Mouse (Mus musculus): Measurements from ENCODE around the gene Upb1. TPM values are rescaled to one million over a fixed set of nuclear protein-coding genes. Genes with fewer than 3 reads are reported as not detected.

Upb1 gene
- polyA plus RNA-seq, 1 experiment from 2014 or later, result 0.87 TPM

GRCm38 (mm10) chr10:75414925-75415324, 14.0 kb downstream of the Upb1 start:
- no peak for ATAC-seq (replicated peaks; ENCODE audit: extremely low read depth, insufficient read depth, low FRiP score)
- Histone ChIP-seq H3K4me2 (ENCODE audit: low read depth, low read length) (no peak overlapping the region), H3K27ac (ENCODE audit: low read length) (no peak overlapping the region), H3K4me3 (ENCODE audit: low read length) (no peak overlapping the region), H3K9me3 (replicated peaks; ENCODE audit: control insufficient read depth, low read length) (no peaks in the 10 kb centered on the region), H3K36me3 (ENCODE audit: control insufficient read depth, insufficient read depth) (no peaks in the 10 kb centered on the region), H3K9ac (ENCODE audit: low read length) (no peak overlapping the region), H3K4me1 (ENCODE audit: control insufficient read depth, insufficient read depth, low read length) (peaks cover 12% of the 10 kb centered on the region), H3K27me3 (ENCODE audit: control insufficient read depth, insufficient read depth, low read length) (no peaks in the 10 kb centered on the region)
- 74% methylated on average over 7 of the region's 7 CpGs for WGBS

DNA sequence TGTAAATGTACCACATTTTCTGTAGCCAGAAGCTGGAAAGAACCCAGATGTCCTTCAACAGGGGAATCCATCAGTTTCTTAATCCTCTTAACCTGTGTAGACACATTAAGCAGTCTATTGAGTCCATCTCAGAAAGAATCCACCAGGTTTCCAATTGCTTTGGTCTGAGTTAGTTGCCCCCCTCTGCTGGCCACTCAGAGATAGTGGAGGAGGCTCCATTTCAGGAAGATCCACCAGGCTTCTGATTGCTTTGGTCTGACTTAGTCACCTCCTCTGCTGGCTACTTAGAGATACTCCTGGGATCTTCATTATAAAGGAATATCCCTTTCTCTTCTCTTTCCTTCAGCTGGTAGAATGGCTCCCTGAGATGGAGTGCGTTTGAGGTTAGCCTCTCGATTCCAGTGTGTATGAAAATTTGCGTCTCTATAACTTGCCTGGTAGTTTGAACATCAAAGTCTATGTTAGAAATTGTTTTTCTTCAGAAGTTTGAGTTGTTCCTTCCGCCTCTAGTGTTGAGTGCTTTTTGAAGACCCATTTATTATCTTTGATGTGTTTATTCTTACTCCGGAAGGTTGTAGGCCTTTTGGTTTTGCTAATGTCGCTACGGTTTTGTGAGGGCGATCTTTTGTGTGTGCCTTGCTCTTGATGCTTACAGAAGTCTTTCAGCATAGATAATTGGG, 16.6 kb downstream of the Upb1 start:
- H3K4me1 ChIP-seq (ENCODE audit: control insufficient read depth, insufficient read depth, low read length), result peaks cover 2% of the 10 kb centered on the region
- no peak overlapping the region for H3K27ac ChIP-seq (ENCODE audit: low read length)
- ATAC-seq (replicated peaks; ENCODE audit: extremely low read depth, insufficient read depth, low FRiP score), result no peak
- no peaks in the 10 kb centered on the region for H3K27me3 ChIP-seq (ENCODE audit: control insufficient read depth, insufficient read depth, low read length)
- no peaks in the 10 kb centered on the region for H3K9me3 ChIP-seq (replicated peaks; ENCODE audit: control insufficient read depth, low read length)
- no peak overlapping the region for H3K4me3 ChIP-seq (ENCODE audit: low read length)
- no peak overlapping the region for H3K4me2 ChIP-seq (ENCODE audit: low read depth, low read length)
- no peak overlapping the region for H3K9ac ChIP-seq (ENCODE audit: low read length)
- 85% methylated on average over 8 of the region's 8 CpGs for WGBS
- H3K36me3 ChIP-seq (ENCODE audit: control insufficient read depth, insufficient read depth), result no peaks in the 10 kb centered on the region

DNA sequence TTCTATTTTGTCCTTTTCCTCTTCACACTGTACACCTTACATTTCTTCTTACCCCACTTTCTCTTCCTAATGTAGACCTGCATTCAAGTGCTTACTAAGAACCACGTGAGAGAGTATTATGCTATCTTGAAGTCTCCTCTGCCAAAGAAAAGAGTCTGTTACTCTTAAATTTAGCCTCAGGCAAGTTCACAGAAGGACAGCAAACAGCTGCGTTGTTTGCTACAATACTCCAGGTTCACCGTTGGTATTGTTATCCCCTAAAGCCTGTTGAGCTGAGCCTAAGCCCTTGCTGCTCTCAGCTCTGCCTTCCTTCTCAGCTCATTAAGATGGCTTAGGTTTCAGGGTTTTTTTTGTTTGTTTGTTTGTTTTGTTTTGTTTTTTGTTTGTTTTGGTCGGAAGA, 17.8 kb downstream of the Upb1 start:
- no peak for ATAC-seq (replicated peaks; ENCODE audit: extremely low read depth, insufficient read depth, low FRiP score)
- Histone ChIP-seq H3K9me3 (replicated peaks; ENCODE audit: control insufficient read depth, low read length) (0 out of 2 replicates have a peak, but pooled peaks cover 2% of the 10 kb centered on the region), H3K4me3 (ENCODE audit: low read length) (no peak overlapping the region), H3K27me3 (ENCODE audit: control insufficient read depth, insufficient read depth, low read length) (no peaks in the 10 kb centered on the region), H3K4me2 (ENCODE audit: low read depth, low read length) (no peak overlapping the region), H3K4me1 (ENCODE audit: control insufficient read depth, insufficient read depth, low read length) (no peaks in the 10 kb centered on the region; the same call in 1 of the 2 replicates), H3K36me3 (ENCODE audit: control insufficient read depth, insufficient read depth) (no peaks in the 10 kb centered on the region), H3K27ac (ENCODE audit: low read length) (no peak overlapping the region), H3K9ac (ENCODE audit: low read length) (no peak overlapping the region)
- WGBS, result 66% methylated on average over 4 of the region's 4 CpGs

- ATAC-seq (replicated peaks; ENCODE audit: extremely low read depth, insufficient read depth, low FRiP score), result no peak
- 50% methylated on average over 10 of the region's 10 CpGs for WGBS
- Histone ChIP-seq H3K36me3 (ENCODE audit: control insufficient read depth, insufficient read depth) (no peaks in the 10 kb centered on the region), H3K4me3 (ENCODE audit: low read length) (no peak overlapping the region), H3K27ac (ENCODE audit: low read length) (no peak overlapping the region), H3K4me1 (ENCODE audit: control insufficient read depth, insufficient read depth, low read length) (peaks cover 4% of the 10 kb centered on the region; the same call in 1 of the 2 replicates), H3K4me2 (ENCODE audit: low read depth, low read length) (peak overlapping the region; percentile 38; the same call in 1 of the 2 replicates), H3K27me3 (ENCODE audit: control insufficient read depth, insufficient read depth, low read length) (no peaks in the 10 kb centered on the region), H3K9me3 (replicated peaks; ENCODE audit: control insufficient read depth, low read length) (0 out of 2 replicates have a peak, but pooled peaks cover 2% of the 10 kb centered on the region), H3K9ac (ENCODE audit: low read length) (0 out of 2 replicates have a peak overlapping the region, but pooled peaks have one; percentile 21)
Observed at GRCm38 (mm10) chr10:75424498-75424901, 23.6 kb downstream of the Upb1 start.

GRCm38 (mm10) chr10:75428049-75429003, 27.4 kb downstream of the Upb1 start:
- no peaks in the 10 kb centered on the region for H3K27me3 ChIP-seq (ENCODE audit: control insufficient read depth, insufficient read depth, low read length)
- peaks cover 8% of the 10 kb centered on the region for H3K9me3 ChIP-seq (replicated peaks; ENCODE audit: control insufficient read depth, low read length)
- H3K27ac ChIP-seq (ENCODE audit: low read length), result no peak overlapping the region
- no peak overlapping the region for H3K9ac ChIP-seq (ENCODE audit: low read length)
- no peak for ATAC-seq (replicated peaks; ENCODE audit: extremely low read depth, insufficient read depth, low FRiP score)
- 78% methylated on average over 13 of the region's 13 CpGs for WGBS
- H3K4me1 ChIP-seq (ENCODE audit: control insufficient read depth, insufficient read depth, low read length), result 0 out of 2 replicates have a peak, but pooled peaks cover 4% of the 10 kb centered on the region
- H3K4me3 ChIP-seq (ENCODE audit: low read length), result no peak overlapping the region
- peaks cover 5% of the 10 kb centered on the region; the same call in 1 of the 2 replicates for H3K36me3 ChIP-seq (ENCODE audit: control insufficient read depth, insufficient read depth)
- H3K4me2 ChIP-seq (ENCODE audit: low read depth, low read length), result no peak overlapping the region

GRCm38 (mm10) chr10:75429004-75429380, 28.1 kb downstream of the Upb1 start:
- Histone ChIP-seq H3K4me1 (ENCODE audit: control insufficient read depth, insufficient read depth, low read length) (0 out of 2 replicates have a peak, but pooled peaks cover 4% of the 10 kb centered on the region), H3K36me3 (ENCODE audit: control insufficient read depth, insufficient read depth) (peaks cover 5% of the 10 kb centered on the region; the same call in 1 of the 2 replicates), H3K9ac (ENCODE audit: low read length) (no peak overlapping the region), H3K4me2 (ENCODE audit: low read depth, low read length) (no peak overlapping the region), H3K27me3 (ENCODE audit: control insufficient read depth, insufficient read depth, low read length) (no peaks in the 10 kb centered on the region), H3K9me3 (replicated peaks; ENCODE audit: control insufficient read depth, low read length) (peaks cover 7% of the 10 kb centered on the region), H3K27ac (ENCODE audit: low read length) (no peak overlapping the region), H3K4me3 (ENCODE audit: low read length) (no peak overlapping the region)
- 78% methylated on average over 6 of the region's 6 CpGs for WGBS
- no peak for ATAC-seq (replicated peaks; ENCODE audit: extremely low read depth, insufficient read depth, low FRiP score)

- Histone ChIP-seq H3K9me3 (replicated peaks; ENCODE audit: control insufficient read depth, low read length) (peaks cover 7% of the 10 kb centered on the region), H3K4me1 (ENCODE audit: control insufficient read depth, insufficient read depth, low read length) (no peaks in the 10 kb centered on the region), H3K9ac (ENCODE audit: low read length) (no peak overlapping the region), H3K4me2 (ENCODE audit: low read depth, low read length) (no peak overlapping the region), H3K27me3 (ENCODE audit: control insufficient read depth, insufficient read depth, low read length) (no peaks in the 10 kb centered on the region), H3K4me3 (ENCODE audit: low read length) (no peak overlapping the region), H3K27ac (ENCODE audit: low read length) (no peak overlapping the region), H3K36me3 (ENCODE audit: control insufficient read depth, insufficient read depth) (peaks cover 5% of the 10 kb centered on the region; the same call in 1 of the 2 replicates)
- WGBS, result 71% methylated on average over 7 of the region's 7 CpGs
- no peak for ATAC-seq (replicated peaks; ENCODE audit: extremely low read depth, insufficient read depth, low FRiP score)
Observed at GRCm38 (mm10) chr10:75429522-75430146, 28.7 kb downstream of the Upb1 start.

DNA sequence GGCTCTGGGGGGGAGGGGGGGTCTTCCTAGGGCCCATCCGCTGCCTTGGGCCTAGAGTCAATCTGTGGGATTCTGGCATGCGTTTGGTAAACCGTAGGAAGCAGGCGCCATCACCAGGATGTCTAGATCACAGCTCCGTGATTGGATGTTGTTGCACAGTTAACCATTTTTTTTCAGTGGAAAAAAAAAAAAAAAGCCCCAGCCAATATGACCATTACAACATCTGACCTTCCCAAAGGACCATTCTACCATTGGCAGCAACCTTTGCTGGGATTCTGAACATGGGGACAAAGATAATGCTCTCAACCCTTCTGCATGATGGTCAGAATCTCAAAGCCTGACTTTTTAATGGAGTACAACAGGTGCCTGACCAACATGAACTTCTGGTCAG, 29.2 kb downstream of the Upb1 start:
- Histone ChIP-seq H3K9me3 (replicated peaks; ENCODE audit: control insufficient read depth, low read length) (peaks cover 7% of the 10 kb centered on the region), H3K9ac (ENCODE audit: low read length) (no peak overlapping the region), H3K4me2 (ENCODE audit: low read depth, low read length) (no peak overlapping the region), H3K27ac (ENCODE audit: low read length) (no peak overlapping the region), H3K27me3 (ENCODE audit: control insufficient read depth, insufficient read depth, low read length) (no peaks in the 10 kb centered on the region), H3K36me3 (ENCODE audit: control insufficient read depth, insufficient read depth) (peaks cover 5% of the 10 kb centered on the region; the same call in 1 of the 2 replicates), H3K4me1 (ENCODE audit: control insufficient read depth, insufficient read depth, low read length) (no peaks in the 10 kb centered on the region), H3K4me3 (ENCODE audit: low read length) (no peak overlapping the region)
- no peak for ATAC-seq (replicated peaks; ENCODE audit: extremely low read depth, insufficient read depth, low FRiP score)
- 79% methylated on average over 5 of the region's 5 CpGs for WGBS

Measured in heart, embryonic 16.5 days (tissue).